Mouse (Mus musculus) G1E-ER4 (cell line): ENCODE results near the gene Gm19935. TPM values are rescaled to one million over a fixed set of nuclear protein-coding genes. Genes with fewer than 3 reads are reported as not detected.

Source experiments
- GATA1 ChIP-seq: IDR thresholded peaks from one replicate; pipeline ENCODE4 v1.8.0; 2012; ENCODE audit warnings: low read length, inconsistent platforms
- polyA plus RNA-seq: library from polyadenylated mRNA; stranded (reverse); fragments of >175 nt; gene quantifications from 2 replicates; pipeline ENCODE4 v1.2.3, GENCODE M21; 2012

The Gm19935 gene
- polyA plus RNA-seq, 1 experiment: not detected

GRCm38 (mm10) chr8:90837440-90837839, 20.2 kb upstream of the Gm19935 start:
- TF ChIP-seq GATA1: no peak

GRCm38 (mm10) chr8:90834321-90834672, 17.1 kb upstream of the Gm19935 start:
- TF ChIP-seq GATA1: no peak

- no peak for TF ChIP-seq GATA1
These were observed 16.6 kb upstream of the Gm19935 start for GRCm38 (mm10) chr8:90833628-90834320.

GRCm38 (mm10) chr8:90832576-90833289, 15.5 kb upstream of the Gm19935 start:
- TF ChIP-seq GATA1: no peak

GRCm38 (mm10) chr8:90830980-90831379, 13.8 kb upstream of the Gm19935 start:
- no peak for TF ChIP-seq GATA1

GRCm38 (mm10) chr8:90829825-90830224, 12.6 kb upstream of the Gm19935 start:
- TF ChIP-seq GATA1: peak; percentile 64

GRCm38 (mm10) chr8:90828987-90829740, 12.0 kb upstream of the Gm19935 start:
- TF ChIP-seq GATA1: no peak

- TF ChIP-seq GATA1: no peak
These were observed 11.2 kb upstream of the Gm19935 start, which contains the start of gene Chd9 for GRCm38 (mm10) chr8:90828181-90828986. Chd9 (plus strand) TSS chr8:90828352.

GRCm38 (mm10) chr8:90825459-90825871, 8.3 kb upstream of the Gm19935 start:
- no peak for TF ChIP-seq GATA1

GRCm38 (mm10) chr8:90822443-90822842, 5.2 kb upstream of the Gm19935 start:
- no peak for TF ChIP-seq GATA1

- TF ChIP-seq GATA1: no peak
These were observed 3.1 kb upstream of the Gm19935 start for GRCm38 (mm10) chr8:90820321-90820696.

GRCm38 (mm10) chr8:90819561-90820320, 2.5 kb upstream of the Gm19935 start:
- TF ChIP-seq GATA1: no peak

- TF ChIP-seq GATA1: no peak
These were observed 921 bp downstream of the Gm19935 start for GRCm38 (mm10) chr8:90816061-90816882.
